In genomic region chr11:69766126-69766609, GRCm38 (mm10) we compare ENCODE assay signal across 8 mouse cellular contexts. TPM values are rescaled to one million over a fixed set of nuclear protein-coding genes. Genes with fewer than 3 reads are reported as not detected.
DNase-seq lines count a peak whose midpoint lies in the region; ATAC-seq and TF ChIP-seq lines count a peak whose summit lies in the region.

No protein-coding gene starts in this region.

- no peaks in the 10 kb centered on the region for H3K9me3 ChIP-seq in ES-Bruce4 (replicated peaks; ENCODE audit: control insufficient read depth, insufficient read depth, low read length, poor library complexity, severe bottlenecking)
- H3K9me3 ChIP-seq in forebrain, embryonic 16.5 days (ENCODE audit: control insufficient read depth, low read length), result no peaks in the 10 kb centered on the region
- H3K9me3 ChIP-seq in lung, embryonic 16.5 days (ENCODE audit: control insufficient read depth, low read length), result no peaks in the 10 kb centered on the region

- H3K4me2 ChIP-seq in forebrain, embryonic 16.5 days (ENCODE audit: low read length), result peak overlapping the region; percentile 70
- peak overlapping the region; percentile 75 for H3K4me2 ChIP-seq in lung, embryonic 16.5 days (ENCODE audit: low read depth, low read length)

- no peak for TF ChIP-seq CTCF in ES-Bruce4 (IDR thresholded peaks at IDR 0.05; ENCODE audit: low read depth, low read length)
- TF ChIP-seq CTCF in olfactory bulb, adult 2 months (IDR thresholded peaks at IDR 0.05; ENCODE audit: insufficient read depth, low read depth, low read length), result no peak
- TF ChIP-seq CTCF in thymus, adult 2 months (IDR thresholded peaks at IDR 0.05; ENCODE audit: borderline replicate concordance, control insufficient read depth, extremely low read depth, insufficient read depth, low read length, poor library complexity), result 0 out of 2 replicates have a peak, but pooled peaks have one; percentile 10

- H3K27me3 ChIP-seq in ES-Bruce4 (ENCODE audit: control insufficient read depth, insufficient read depth, low read length, poor library complexity, severe bottlenecking), result no peaks in the 10 kb centered on the region
- no peaks in the 10 kb centered on the region for H3K27me3 ChIP-seq in forebrain, embryonic 16.5 days (replicated peaks; ENCODE audit: control insufficient read depth, insufficient read depth, low read length)
- no peaks in the 10 kb centered on the region for H3K27me3 ChIP-seq in lung, embryonic 16.5 days (ENCODE audit: control insufficient read depth, insufficient read depth, low read depth, low read length)
- H3K27me3 ChIP-seq in thymus, adult 2 months (ENCODE audit: control insufficient read depth, insufficient read depth, low read length), result no peaks in the 10 kb centered on the region

- peak; percentile 83 for DNase-seq in cerebellum, adult 11-12 months
- DNase-seq in heart, postnatal 4 days, result peak; percentile 80
- peak; percentile 76 for DNase-seq in layer of hippocampus, adult 9-11 months
- peak; percentile 88 for DNase-seq in thymus, adult 2 months

- H3K4me1 ChIP-seq in ES-Bruce4 (ENCODE audit: control insufficient read depth, insufficient read depth, low read length), result no peaks in the 10 kb centered on the region
- H3K4me1 ChIP-seq in forebrain, embryonic 16.5 days (replicated peaks; ENCODE audit: control insufficient read depth, insufficient read depth, low read length), result peaks cover 23% of the 10 kb centered on the region
- peaks cover 13% of the 10 kb centered on the region for H3K4me1 ChIP-seq in lung, embryonic 16.5 days (replicated peaks; ENCODE audit: control insufficient read depth, insufficient read depth, low read length)
- peaks cover 23% of the 10 kb centered on the region for H3K4me1 ChIP-seq in olfactory bulb, adult 2 months (ENCODE audit: control insufficient read depth, insufficient read depth, low read length)
- H3K4me1 ChIP-seq in thymus, adult 2 months (replicated peaks; ENCODE audit: control insufficient read depth, insufficient read depth, low read length), result peaks cover 26% of the 10 kb centered on the region

- peak overlapping the region; percentile 73 for H3K4me3 ChIP-seq in ES-Bruce4 (ENCODE audit: low read depth, low read length)
- H3K4me3 ChIP-seq in forebrain, embryonic 16.5 days (replicated peaks; ENCODE audit: low read length), result peak overlapping the region; percentile 87
- peak overlapping the region; percentile 95 for H3K4me3 ChIP-seq in lung, embryonic 16.5 days (ENCODE audit: low read length)
- H3K4me3 ChIP-seq in olfactory bulb, adult 2 months (ENCODE audit: insufficient read depth, low read depth, low read length), result peak overlapping the region; percentile 99
- peak overlapping the region; percentile 89 for H3K4me3 ChIP-seq in thymus, adult 2 months (ENCODE audit: control insufficient read depth, insufficient read depth, low read length)

- TF ChIP-seq EP300 in ES-Bruce4 (IDR thresholded peaks at IDR 0.05; ENCODE audit: insufficient read depth, low read depth, low read length), result no peak

- ATAC-seq in forebrain, embryonic 16.5 days, result peak; percentile 82
- ATAC-seq in lung, embryonic 16.5 days (ENCODE audit: low read depth), result peak; percentile 88

- H3K9ac ChIP-seq in ES-Bruce4 (ENCODE audit: low read depth, poor library complexity, severe bottlenecking), result peak overlapping the region; percentile 82
- peak overlapping the region; percentile 95 for H3K9ac ChIP-seq in forebrain, embryonic 16.5 days (replicated peaks; ENCODE audit: low read depth, low read length)
- H3K9ac ChIP-seq in lung, embryonic 16.5 days (ENCODE audit: low read length), result peak overlapping the region; percentile 98

- whole genome bisulfite sequencing in forebrain, embryonic 16.5 days, result under 1% methylated on average over 34 of the region's 37 CpGs
- 0% methylated on average over 35 of the region's 37 CpGs for WGBS in lung, embryonic 16.5 days
- WGBS in olfactory bulb, adult 2 months, result under 1% methylated on average over 36 of the region's 37 CpGs
- under 1% methylated on average over 37 of the region's 37 CpGs for WGBS in thymus, adult 2 months

- H3K27ac ChIP-seq in ES-Bruce4 (ENCODE audit: insufficient read depth, low read length), result no peak overlapping the region
- peak overlapping the region; percentile 70 for H3K27ac ChIP-seq in forebrain, embryonic 16.5 days (ENCODE audit: low read length)
- H3K27ac ChIP-seq in lung, embryonic 16.5 days (ENCODE audit: low read length), result peak overlapping the region; percentile 95
- H3K27ac ChIP-seq in olfactory bulb, adult 2 months (ENCODE audit: insufficient read depth, low read depth, low read length), result peak overlapping the region; percentile 96
- H3K27ac ChIP-seq in thymus, adult 2 months (ENCODE audit: control insufficient read depth, insufficient read depth, low read length), result peak overlapping the region; percentile 63

- no peaks in the 10 kb centered on the region for H3K36me3 ChIP-seq in ES-Bruce4 (ENCODE audit: control insufficient read depth, insufficient read depth, low read length, poor library complexity, severe bottlenecking)
- no peaks in the 10 kb centered on the region for H3K36me3 ChIP-seq in forebrain, embryonic 16.5 days (ENCODE audit: control insufficient read depth, insufficient read depth)
- no peaks in the 10 kb centered on the region for H3K36me3 ChIP-seq in lung, embryonic 16.5 days (ENCODE audit: control insufficient read depth, insufficient read depth, low read length)
- H3K36me3 ChIP-seq in thymus, adult 2 months (ENCODE audit: control insufficient read depth, insufficient read depth, low read length), result no peaks in the 10 kb centered on the region

- TF ChIP-seq POLR2A in ES-Bruce4 (IDR thresholded peaks at IDR 0.05; ENCODE audit: insufficient read depth, low read length), result no peak
- 0 out of 2 replicates have a peak, but pooled peaks have one; percentile 24 for TF ChIP-seq POLR2A in olfactory bulb, adult 2 months (IDR thresholded peaks at IDR 0.05; ENCODE audit: insufficient read depth, low read depth, low read length)
- peak; percentile 12; the same call in 1 of the 2 replicates for TF ChIP-seq POLR2A in thymus, adult 2 months (IDR thresholded peaks at IDR 0.05; ENCODE audit: control insufficient read depth, extremely low read depth, insufficient read depth, low read length, poor library complexity)

RNA-seq across cellular contexts. Expression of gene Zbtb4, which starts 0.5 kb away (rescaled TPM):
- 3.6 and 4.8 TPM in 2 replicates for polyA plus RNA-seq in ES-Bruce4 (2011; ENCODE audit: insufficient read depth, insufficient read length, low read depth, missing spikeins)
- 3.3 and 3.6 TPM in 2 replicates for polyA plus RNA-seq in forebrain, embryonic 16.5 days (2015; fragmentation: Nextera tagmentation; extraction: Ambion mirVana)
- 10 to 100 TPM; 34.1 to 36.8 TPM for total RNA-seq in heart, postnatal 4 days (2021)
- polyA plus RNA-seq in lung, embryonic 16.5 days (2015; fragmentation: Nextera tagmentation; extraction: Ambion mirVana), result 3.5 and 4.9 TPM in 2 replicates
- 250 TPM in 1 of 2 replicates, not detected in the other for polyA plus RNA-seq in olfactory bulb, adult 2 months (2012; ENCODE audit: insufficient read depth, insufficient read length, low replicate concordance, missing spikeins)
- 32.2 and 35.6 TPM in 2 replicates for polyA plus RNA-seq in thymus, adult 2 months (2012; rRNA removed)

RNA-seq across cellular contexts. Expression of gene Slc35g3, which starts 4.4 kb away (rescaled TPM):
- polyA plus RNA-seq in ES-Bruce4 (2011; ENCODE audit: insufficient read depth, insufficient read length, low read depth, missing spikeins), result not detected in 2 replicates
- 0.16 and 0.18 TPM in 2 replicates for polyA plus RNA-seq in forebrain, embryonic 16.5 days (2015; fragmentation: Nextera tagmentation; extraction: Ambion mirVana)
- total RNA-seq in heart, postnatal 4 days (2021), result not detected
- 0.36 and 0.64 TPM in 2 replicates for polyA plus RNA-seq in lung, embryonic 16.5 days (2015; fragmentation: Nextera tagmentation; extraction: Ambion mirVana)
- polyA plus RNA-seq in olfactory bulb, adult 2 months (2012; ENCODE audit: insufficient read depth, insufficient read length, low replicate concordance, missing spikeins), result not detected in 2 replicates
- polyA plus RNA-seq in thymus, adult 2 months (2012; rRNA removed), result 0.08 and 0.29 TPM in 2 replicates

RNA-seq across cellular contexts. Expression of gene Polr2a, which starts 7.7 kb away (rescaled TPM):
- 102 and 103 TPM in 2 replicates for polyA plus RNA-seq in ES-Bruce4 (2011; ENCODE audit: insufficient read depth, insufficient read length, low read depth, missing spikeins)
- polyA plus RNA-seq in forebrain, embryonic 16.5 days (2015; fragmentation: Nextera tagmentation; extraction: Ambion mirVana), result 16.4 and 18.1 TPM in 2 replicates
- 10 to 100 TPM; 53.7 TPM for total RNA-seq in heart, postnatal 4 days (2021)
- 24.1 and 25.3 TPM in 2 replicates for polyA plus RNA-seq in lung, embryonic 16.5 days (2015; fragmentation: Nextera tagmentation; extraction: Ambion mirVana)
- polyA plus RNA-seq in olfactory bulb, adult 2 months (2012; ENCODE audit: insufficient read depth, insufficient read length, low replicate concordance, missing spikeins), result 105 TPM in 2 replicates
- polyA plus RNA-seq in thymus, adult 2 months (2012; rRNA removed), result 113 and 125 TPM in 2 replicates

RNA-seq across cellular contexts. Expression of gene Chrnb1, which starts 29.6 kb away (rescaled TPM):
- 10.1 and 12.1 TPM in 2 replicates for polyA plus RNA-seq in ES-Bruce4 (2011; ENCODE audit: insufficient read depth, insufficient read length, low read depth, missing spikeins)
- 1.2 TPM in 2 replicates for polyA plus RNA-seq in forebrain, embryonic 16.5 days (2015; fragmentation: Nextera tagmentation; extraction: Ambion mirVana)
- total RNA-seq in heart, postnatal 4 days (2021), result 1 to 10 TPM; 3.1 to 5.1 TPM
- polyA plus RNA-seq in lung, embryonic 16.5 days (2015; fragmentation: Nextera tagmentation; extraction: Ambion mirVana), result 18.6 and 20.7 TPM in 2 replicates
- not detected in 2 replicates for polyA plus RNA-seq in olfactory bulb, adult 2 months (2012; ENCODE audit: insufficient read depth, insufficient read length, low replicate concordance, missing spikeins)
- 12.9 and 15.7 TPM in 2 replicates for polyA plus RNA-seq in thymus, adult 2 months (2012; rRNA removed)

RNA-seq across cellular contexts. Expression of gene Fgf11, which starts 35.5 kb away (rescaled TPM):
- 1.8 and 2.5 TPM in 2 replicates for polyA plus RNA-seq in ES-Bruce4 (2011; ENCODE audit: insufficient read depth, insufficient read length, low read depth, missing spikeins)
- 5.2 and 5.9 TPM in 2 replicates for polyA plus RNA-seq in forebrain, embryonic 16.5 days (2015; fragmentation: Nextera tagmentation; extraction: Ambion mirVana)
- total RNA-seq in heart, postnatal 4 days (2021), result 1 to 10 TPM; 3.1 to 3.7 TPM
- 1.0 and 1.7 TPM in 2 replicates for polyA plus RNA-seq in lung, embryonic 16.5 days (2015; fragmentation: Nextera tagmentation; extraction: Ambion mirVana)
- polyA plus RNA-seq in olfactory bulb, adult 2 months (2012; ENCODE audit: insufficient read depth, insufficient read length, low replicate concordance, missing spikeins), result not detected in 2 replicates
- polyA plus RNA-seq in thymus, adult 2 months (2012; rRNA removed), result 1.7 and 2.4 TPM in 2 replicates
